ENCODE assay signal across 14 mouse cellular contexts in the genomic region with DNA sequence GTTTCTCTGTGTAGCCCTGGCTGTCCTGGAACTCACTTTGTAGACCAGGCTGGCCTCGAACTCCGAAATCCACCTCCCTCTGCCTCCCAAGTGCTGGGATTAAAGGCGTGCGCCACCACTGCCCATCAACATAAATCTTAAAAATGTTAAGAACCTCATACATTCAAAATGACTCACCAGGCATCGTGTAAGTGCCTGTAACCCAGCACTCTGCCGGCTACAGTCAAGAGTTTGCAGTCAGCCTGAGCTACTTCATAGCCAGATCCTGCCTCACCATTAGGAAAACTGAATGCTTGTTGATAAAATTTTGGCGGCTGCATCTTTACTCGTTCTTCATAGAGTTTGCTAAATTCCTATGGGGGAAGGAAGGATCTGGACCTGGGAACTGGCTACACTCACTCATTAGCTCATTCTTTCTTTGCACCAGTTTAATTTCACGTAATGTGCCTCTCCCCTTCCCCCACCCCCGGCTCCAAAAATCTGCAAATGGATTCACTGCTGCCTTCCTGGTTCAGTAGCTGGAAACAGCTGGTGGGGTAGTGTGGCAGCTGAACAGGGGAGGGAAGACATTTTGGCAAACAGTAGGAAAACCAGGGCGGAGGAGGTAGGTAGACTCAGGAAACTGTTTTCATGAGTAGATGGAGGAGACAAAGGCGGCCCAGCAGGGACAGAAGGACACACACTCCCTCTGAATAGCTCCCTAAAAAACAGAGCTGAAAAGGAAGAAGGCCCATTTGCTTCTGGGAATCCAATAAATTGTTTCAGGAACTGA.
A peak's percentile ranks its signal among the peaks of the same experiment; 100 is the strongest.
DNase-seq lines count a peak whose midpoint lies in the region; ATAC-seq lines count a peak whose summit lies in the region.
"Had no signal": no experiment of that assay in that cellular context is flagged by ENCODE, and none has a peak within 500 bp of the region (broad histone marks: within the 10 kb centered on the region; RNA-seq: fewer than 3 reads in every experiment).

No protein-coding gene starts in this region.

- WGBS in heart, embryonic 11.5 days (ENCODE audit: insufficient replicate concordance): 49% methylated on average over 12 of the region's 12 CpGs
- 45% methylated on average over 12 of the region's 12 CpGs for WGBS in midbrain, embryonic 11.5 days
- WGBS in midbrain, embryonic 14.5 days: 43% methylated on average over 12 of the region's 12 CpGs
- WGBS in hindbrain, embryonic 13.5 days: 37% methylated on average over 12 of the region's 12 CpGs

- H3K4me1 ChIP-seq in heart, embryonic 11.5 days (ENCODE audit: control insufficient read depth, insufficient read depth, low read length): no peaks in the 10 kb centered on the region
- H3K4me1 ChIP-seq in midbrain, embryonic 11.5 days (ENCODE audit: control insufficient read depth, insufficient read depth, low read length): peaks cover 13% of the 10 kb centered on the region; the same call in 1 of the 2 replicates
- peaks cover 20% of the 10 kb centered on the region for H3K4me1 ChIP-seq in midbrain, embryonic 14.5 days (ENCODE audit: control insufficient read depth, insufficient read depth, low read length)
- H3K4me1 ChIP-seq in hindbrain, embryonic 13.5 days (replicated peaks): peaks cover 48% of the 10 kb centered on the region
- H3K4me1 ChIP-seq: embryonic facial prominence, embryonic 15.5 days; lung, embryonic 15.5 days had no signal

- H3K9ac ChIP-seq in heart, embryonic 11.5 days (ENCODE audit: low read depth, low read length): no peak overlapping the region
- 0 out of 2 replicates have a peak overlapping the region, but pooled peaks have one; percentile 6 for H3K9ac ChIP-seq in midbrain, embryonic 11.5 days (ENCODE audit: low read length)
- no peak overlapping the region for H3K9ac ChIP-seq in midbrain, embryonic 14.5 days (replicated peaks; ENCODE audit: low read length)
- no peak overlapping the region for H3K9ac ChIP-seq in hindbrain, embryonic 13.5 days
- H3K9ac ChIP-seq: embryonic facial prominence, embryonic 15.5 days; limb, embryonic 12.5 days; lung, embryonic 15.5 days had no signal

- H3K4me3 ChIP-seq in heart, embryonic 11.5 days (ENCODE audit: low read depth, low read length): no peak overlapping the region
- no peak overlapping the region for H3K4me3 ChIP-seq in midbrain, embryonic 11.5 days (ENCODE audit: low read depth, low read length)
- H3K4me3 ChIP-seq in midbrain, embryonic 14.5 days (replicated peaks; ENCODE audit: low read depth, low read length): no peak overlapping the region
- H3K4me3 ChIP-seq in hindbrain, embryonic 13.5 days: no peak overlapping the region
- H3K4me3 ChIP-seq: embryonic facial prominence, embryonic 15.5 days; layer of hippocampus, adult 2 months; limb, embryonic 12.5 days; lung, embryonic 15.5 days had no signal

- no peaks in the 10 kb centered on the region for H3K36me3 ChIP-seq in heart, embryonic 11.5 days (ENCODE audit: control insufficient read depth, insufficient read depth, low read length)
- H3K36me3 ChIP-seq in midbrain, embryonic 11.5 days (ENCODE audit: control insufficient read depth, insufficient read depth, low read length): no peaks in the 10 kb centered on the region
- H3K36me3 ChIP-seq in midbrain, embryonic 14.5 days (ENCODE audit: control insufficient read depth, insufficient read depth, low read length): no peaks in the 10 kb centered on the region
- no peaks in the 10 kb centered on the region for H3K36me3 ChIP-seq in hindbrain, embryonic 13.5 days
- H3K36me3 ChIP-seq: embryonic facial prominence, embryonic 15.5 days; limb, embryonic 12.5 days; lung, embryonic 15.5 days had no signal

- H3K27ac ChIP-seq in heart, embryonic 11.5 days (ENCODE audit: low read depth, low read length): no peak overlapping the region
- no peak overlapping the region for H3K27ac ChIP-seq in midbrain, embryonic 11.5 days (ENCODE audit: low read depth, low read length)
- H3K27ac ChIP-seq in midbrain, embryonic 14.5 days (replicated peaks; ENCODE audit: low read depth, low read length): no peak overlapping the region
- peak overlapping the region; percentile 48 for H3K27ac ChIP-seq in hindbrain, embryonic 13.5 days
- H3K27ac ChIP-seq: embryonic facial prominence, embryonic 15.5 days; layer of hippocampus, adult 2 months; limb, embryonic 12.5 days; lung, embryonic 15.5 days had no signal

- peak; percentile 8 to 30 for DNase-seq in heart, adult 9 months (ENCODE audit: low spot score in 2 of 2)
- DNase-seq in midbrain, embryonic 11.5 days (ENCODE audit: low spot score, missing footprints): no peak
- DNase-seq in midbrain, embryonic 14.5 days: no peak
- peak; percentile 80 for DNase-seq in NIH3T3 (ENCODE audit: low read depth)
- no peak for DNase-seq in spleen, postnatal 36 days (ENCODE audit: low spot score in 2 of 2)
- DNase-seq: cerebellum, postnatal 10 days; kidney, adult 2 months; spleen, adult 18-20 months had no signal

- H3K9me3 ChIP-seq in heart, embryonic 11.5 days (replicated peaks; ENCODE audit: control insufficient read depth, low read length): no peaks in the 10 kb centered on the region
- no peaks in the 10 kb centered on the region for H3K9me3 ChIP-seq in midbrain, embryonic 11.5 days (ENCODE audit: control insufficient read depth, low read length)
- no peaks in the 10 kb centered on the region for H3K9me3 ChIP-seq in midbrain, embryonic 14.5 days (ENCODE audit: control insufficient read depth, low read length)
- no peaks in the 10 kb centered on the region for H3K9me3 ChIP-seq in hindbrain, embryonic 13.5 days
- H3K9me3 ChIP-seq: embryonic facial prominence, embryonic 15.5 days; limb, embryonic 12.5 days; lung, embryonic 15.5 days had no signal

- H3K27me3 ChIP-seq in heart, embryonic 11.5 days (ENCODE audit: control insufficient read depth, insufficient read depth, low read length): no peaks in the 10 kb centered on the region
- 0 out of 2 replicates have a peak, but pooled peaks cover 3% of the 10 kb centered on the region for H3K27me3 ChIP-seq in midbrain, embryonic 11.5 days (ENCODE audit: control insufficient read depth, insufficient read depth, low read length)
- H3K27me3 ChIP-seq in midbrain, embryonic 14.5 days (ENCODE audit: control insufficient read depth, insufficient read depth, low read length): no peaks in the 10 kb centered on the region
- no peaks in the 10 kb centered on the region for H3K27me3 ChIP-seq in hindbrain, embryonic 13.5 days
- H3K27me3 ChIP-seq: embryonic facial prominence, embryonic 15.5 days; limb, embryonic 12.5 days; lung, embryonic 15.5 days had no signal

- H3K4me2 ChIP-seq in heart, embryonic 11.5 days: no peak overlapping the region
- H3K4me2 ChIP-seq in midbrain, embryonic 11.5 days: no peak overlapping the region
- no peak overlapping the region for H3K4me2 ChIP-seq in midbrain, embryonic 14.5 days (ENCODE audit: low read length)
- no peak overlapping the region for H3K4me2 ChIP-seq in hindbrain, embryonic 13.5 days
- H3K4me2 ChIP-seq: embryonic facial prominence, embryonic 15.5 days; limb, embryonic 12.5 days; lung, embryonic 15.5 days had no signal

- ATAC-seq in heart, embryonic 11.5 days (replicated peaks; ENCODE audit: insufficient number of reproducible peaks, low FRiP score, low TSS enrichment): no peak
- no peak for ATAC-seq in midbrain, embryonic 11.5 days (ENCODE audit: low FRiP score)
- no peak for ATAC-seq in midbrain, embryonic 14.5 days (ENCODE audit: low FRiP score, low TSS enrichment)
- ATAC-seq in hindbrain, embryonic 13.5 days (ENCODE audit: low FRiP score): 0 out of 2 replicates have a peak, but pooled peaks have one; percentile 4

Comparison
In these comparisons a context has a peak if more than half of its experiments do, and no peak if none do; other contexts are left out.
1. DNase-seq: peak in heart, adult 9 months (2 of 2) and NIH3T3 (single experiment); none in midbrain, embryonic 11.5 days (single experiment), midbrain, embryonic 14.5 days (single experiment) and spleen, postnatal 36 days (0 of 2).